Mouse (Mus musculus) olfactory bulb, adult 2 months (tissue): ENCODE results near the gene Gpatch2.

ENCODE experiments used
- CTCF ChIP-seq: fragments of 200-500 bp; IDR thresholded peaks from 2 replicates; pipeline ENCODE4 v1.5.1; 2012; ENCODE audit warnings: low read depth, mild to moderate bottlenecking, low read length, moderate library complexity; ENCODE audit not compliant: insufficient read depth
- POLR2A ChIP-seq: fragments of 200-500 bp; IDR thresholded peaks from 2 replicates; pipeline ENCODE4 v1.6.1; 2012; ENCODE audit warnings: mild to moderate bottlenecking, low read depth, low read length, moderate library complexity; ENCODE audit not compliant: insufficient read depth

DNA sequence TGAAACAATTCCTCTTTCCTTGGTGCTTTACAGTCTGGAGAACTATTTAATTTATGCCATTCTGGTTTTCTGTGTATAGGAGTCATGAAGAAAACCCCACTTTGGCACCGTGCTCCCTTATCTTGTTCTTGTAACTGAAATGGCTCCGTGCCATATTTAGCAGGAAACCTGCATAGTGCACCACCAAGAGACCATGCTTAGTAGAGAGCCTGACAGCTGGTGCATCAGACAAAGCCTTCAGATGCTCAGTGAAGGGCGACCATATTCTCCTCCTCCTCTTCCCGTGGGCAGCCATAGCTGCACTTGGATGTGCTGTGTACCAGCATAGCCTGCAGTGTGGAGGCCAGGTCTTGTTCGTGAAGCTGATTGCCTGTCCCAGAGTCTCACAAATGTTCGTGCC is 67.5 kb downstream of the Gpatch2 start:
- no peak for TF ChIP-seq CTCF
- no peak for TF ChIP-seq POLR2A
